Mouse (Mus musculus): Measurements from ENCODE around the gene Sohlh2. TPM values are rescaled to one million over a fixed set of nuclear protein-coding genes. Genes with fewer than 3 reads are reported as not detected.

Gene Sohlh2
- total and polyA plus RNA-seq, 2 experiments from 2014 or later = not detected

GRCm38 (mm10) chr3:55226501-55227213 lies 44.8 kb downstream of the Sohlh2 start:
- H3K9me3 ChIP-seq (ENCODE audit: low read length) = no peaks in the 10 kb centered on the region
- H3K9ac ChIP-seq = peak overlapping the region; percentile 39
- H3K27me3 ChIP-seq (ENCODE audit: insufficient read depth, low read length) = no peaks in the 10 kb centered on the region
- peak overlapping the region; percentile 39 for H3K4me2 ChIP-seq (ENCODE audit: low read depth)
- peak overlapping the region; percentile 54 for H3K27ac ChIP-seq (ENCODE audit: low read depth, low read length)
- H3K4me3 ChIP-seq (ENCODE audit: low read depth, low read length) = peak overlapping the region; percentile 22
- WGBS = 20% methylated on average over 18 of the region's 18 CpGs
- H3K4me1 ChIP-seq (ENCODE audit: insufficient read depth) = peaks cover 11% of the 10 kb centered on the region
- no peak for TF ChIP-seq CTCF (IDR thresholded peaks at IDR 0.05; ENCODE audit: low read depth)
- no peaks in the 10 kb centered on the region for H3K36me3 ChIP-seq (ENCODE audit: insufficient read depth)
- DNase-seq (peak; percentile 76), ATAC-seq (peak; percentile 88)

GRCm38 (mm10) chr3:55227214-55227581 lies 45.4 kb downstream of the Sohlh2 start:
- Histone ChIP-seq H3K4me3 (ENCODE audit: low read depth, low read length) (no peak overlapping the region), H3K27me3 (ENCODE audit: insufficient read depth, low read length) (no peaks in the 10 kb centered on the region), H3K36me3 (ENCODE audit: insufficient read depth) (no peaks in the 10 kb centered on the region), H3K27ac (ENCODE audit: low read depth, low read length) (peak overlapping the region; percentile 54; the same call in 1 of the 2 replicates), H3K9me3 (ENCODE audit: low read length) (no peaks in the 10 kb centered on the region), H3K9ac (no peak overlapping the region), H3K4me2 (ENCODE audit: low read depth) (peak overlapping the region; percentile 39), H3K4me1 (ENCODE audit: insufficient read depth) (peaks cover 11% of the 10 kb centered on the region)
- TF ChIP-seq CTCF (IDR thresholded peaks at IDR 0.05; ENCODE audit: low read depth) = no peak
- 26% methylated on average over 4 of the region's 4 CpGs for WGBS
- ATAC-seq (no peak), DNase-seq (no peak)

GRCm38 (mm10) chr3:55241730-55242421 lies 60.0 kb downstream of the Sohlh2 start, which contains the start of gene Dclk1:
Gene Dclk1 (plus strand): TSS chr3:55242364.
- Histone ChIP-seq H3K9ac (peak within 1 kb of the TSS; percentile 99), H3K4me2 (ENCODE audit: low read depth) (peak within 1 kb of the TSS; percentile 62), H3K27ac (ENCODE audit: low read depth, low read length) (peak within 1 kb of the TSS; percentile 99), H3K36me3 (ENCODE audit: insufficient read depth) (no peaks in the 10 kb centered on the region; the same call in 1 of the 2 replicates), H3K4me3 (ENCODE audit: low read depth, low read length) (peak within 1 kb of the TSS; percentile 86), H3K9me3 (ENCODE audit: low read length) (no peaks in the 10 kb centered on the region), H3K27me3 (ENCODE audit: insufficient read depth, low read length) (no peaks in the 10 kb centered on the region), H3K4me1 (ENCODE audit: insufficient read depth) (peaks cover 19% of the 10 kb centered on the region)
- 33% methylated on average over 10 of the region's 10 CpGs for WGBS
- TF ChIP-seq CTCF (IDR thresholded peaks at IDR 0.05; ENCODE audit: low read depth) = no peak
- DNase-seq (no peak), ATAC-seq (no peak)

- peak; percentile 81 for TF ChIP-seq CTCF (IDR thresholded peaks at IDR 0.05; ENCODE audit: low read depth)
- Histone ChIP-seq H3K4me1 (ENCODE audit: insufficient read depth) (peaks cover 19% of the 10 kb centered on the region), H3K9me3 (ENCODE audit: low read length) (no peaks in the 10 kb centered on the region), H3K27me3 (ENCODE audit: insufficient read depth, low read length) (no peaks in the 10 kb centered on the region), H3K4me2 (ENCODE audit: low read depth) (peak overlapping the region; percentile 62), H3K4me3 (ENCODE audit: low read depth, low read length) (peak overlapping the region; percentile 86), H3K27ac (ENCODE audit: low read depth, low read length) (peak overlapping the region; percentile 99), H3K9ac (peak overlapping the region; percentile 99), H3K36me3 (ENCODE audit: insufficient read depth) (peaks cover 4% of the 10 kb centered on the region; the same call in 1 of the 2 replicates)
- WGBS = under 1% methylated on average over 43 of the region's 45 CpGs
- DNase-seq (peak; percentile 94), ATAC-seq (peak; percentile 96)
These were observed 60.7 kb downstream of the Sohlh2 start for GRCm38 (mm10) chr3:55242422-55243055.

GRCm38 (mm10) chr3:55243056-55243471 lies 61.2 kb downstream of the Sohlh2 start:
- ATAC-seq (no peak; the same call in 1 of the 2 replicates), DNase-seq (peak; percentile 82)
- Histone ChIP-seq H3K4me2 (ENCODE audit: low read depth) (peak overlapping the region; percentile 62), H3K9me3 (ENCODE audit: low read length) (no peaks in the 10 kb centered on the region), H3K36me3 (ENCODE audit: insufficient read depth) (peaks cover 9% of the 10 kb centered on the region), H3K9ac (peak overlapping the region; percentile 99), H3K4me1 (ENCODE audit: insufficient read depth) (peaks cover 21% of the 10 kb centered on the region), H3K27me3 (ENCODE audit: insufficient read depth, low read length) (no peaks in the 10 kb centered on the region), H3K27ac (ENCODE audit: low read depth, low read length) (peak overlapping the region; percentile 99), H3K4me3 (ENCODE audit: low read depth, low read length) (peak overlapping the region; percentile 86)
- peak; percentile 39 for TF ChIP-seq CTCF (IDR thresholded peaks at IDR 0.05; ENCODE audit: low read depth)
- WGBS = 2% methylated on average over 8 of the region's 8 CpGs

- Histone ChIP-seq H3K27ac (ENCODE audit: low read depth, low read length) (peak overlapping the region; percentile 99), H3K4me3 (ENCODE audit: low read depth, low read length) (peak overlapping the region; percentile 86), H3K4me2 (ENCODE audit: low read depth) (peak overlapping the region; percentile 62), H3K9ac (peak overlapping the region; percentile 99), H3K27me3 (ENCODE audit: insufficient read depth, low read length) (no peaks in the 10 kb centered on the region), H3K9me3 (ENCODE audit: low read length) (no peaks in the 10 kb centered on the region), H3K36me3 (ENCODE audit: insufficient read depth) (peaks cover 20% of the 10 kb centered on the region), H3K4me1 (ENCODE audit: insufficient read depth) (peaks cover 31% of the 10 kb centered on the region)
- DNase-seq (peak; percentile 60), ATAC-seq (no peak)
- no peak for TF ChIP-seq CTCF (IDR thresholded peaks at IDR 0.05; ENCODE audit: low read depth)
- WGBS = 24% methylated on average over 6 of the region's 6 CpGs
These were observed 62.3 kb downstream of the Sohlh2 start for GRCm38 (mm10) chr3:55244087-55244486.
